Mouse (Mus musculus) liver, adult 2 months (tissue): ENCODE data around the gene Dusp8. TPM values are rescaled to one million over a fixed set of nuclear protein-coding genes. Genes with fewer than 3 reads are reported as not detected.

Experiments used
- DNase-seq: peaks from one replicate; pipeline ENCODE4 v3.0.0-alpha.2; 2011; ENCODE audit warnings: low read depth, low spot score; ENCODE audit errors: extremely low read depth
- H3K27ac ChIP-seq: fragments of 200-500 bp; replicated peaks from 2 replicates; pipeline ENCODE4 v1.5.1; 2012; ENCODE audit warnings: low read depth, mild to moderate bottlenecking, control low read depth, inconsistent platforms, low read length; ENCODE audit not compliant: insufficient read depth
- H3K27me3 ChIP-seq: fragments of 200-500 bp; 2 replicates; pipeline ENCODE4 v1.6.1; 2012; ENCODE audit warnings: mild to moderate bottlenecking, moderate library complexity, low read length, inconsistent platforms; ENCODE audit not compliant: control insufficient read depth, insufficient read depth
- H3K36me3 ChIP-seq: fragments of 200-500 bp; 2 replicates; pipeline ENCODE4 v1.6.1; 2012; ENCODE audit warnings: low read length, inconsistent platforms; ENCODE audit not compliant: control insufficient read depth, insufficient read depth
- H3K4me1 ChIP-seq: fragments of 200-500 bp; 2 replicates; pipeline ENCODE4 v1.6.1; 2011; ENCODE audit warnings: low read length; ENCODE audit not compliant: control insufficient read depth, insufficient read depth
- H3K4me3 ChIP-seq: fragments of 200-500 bp; 2 replicates; pipeline ENCODE4 v1.5.1; 2011; ENCODE audit warnings: low read depth, mild to moderate bottlenecking, control low read depth, low read length, moderate library complexity; ENCODE audit not compliant: insufficient read depth
- H3K79me2 ChIP-seq: fragments of 200-500 bp; 2 replicates; pipeline ENCODE4 v1.6.1; 2012; ENCODE audit warnings: inconsistent platforms, mild to moderate bottlenecking, low read length, moderate library complexity; ENCODE audit not compliant: control insufficient read depth, insufficient read depth
- H3K9ac ChIP-seq: fragments of 200-500 bp; 2 replicates; pipeline ENCODE4 v1.6.1; 2012; ENCODE audit warnings: low read depth, mild to moderate bottlenecking, control low read depth, inconsistent platforms, low read length
- CTCF ChIP-seq: fragments of 200-500 bp; IDR thresholded peaks from 2 replicates; pipeline ENCODE4 v1.5.1; 2011; ENCODE audit warnings: low read depth, low read length, control low read depth
- POLR2A ChIP-seq: fragments of 200-500 bp; IDR thresholded peaks from 2 replicates; pipeline ENCODE4 v1.6.1; 2011; ENCODE audit warnings: low read length, control low read depth; ENCODE audit not compliant: insufficient read depth; ENCODE audit errors: extremely low read depth
- WGBS: fragments of 180-500 bp; shearing (Covaris S2); methylation state at CpG from one replicate; pipeline ENCODE4 v1.1.7; 2018; 5-methylcytosine and 5-hydroxymethylcytosine counted together
- polyA plus RNA-seq: library from polyadenylated mRNA; depleted of rRNA; stranded (reverse); fragments of >200 nt; gene quantifications from 2 replicates; pipeline ENCODE4 v1.2.3, GENCODE M21; 2012
- total RNA-seq: library from RNA; depleted of rRNA; stranded (reverse); fragments of >200 nt; gene quantifications from 2 replicates; pipeline ENCODE4 v1.2.3, GENCODE M21; 2014

Dusp8 gene
- total and polyA plus RNA-seq, 2 experiments, result under 0.01 to 0.48 TPM

DNA sequence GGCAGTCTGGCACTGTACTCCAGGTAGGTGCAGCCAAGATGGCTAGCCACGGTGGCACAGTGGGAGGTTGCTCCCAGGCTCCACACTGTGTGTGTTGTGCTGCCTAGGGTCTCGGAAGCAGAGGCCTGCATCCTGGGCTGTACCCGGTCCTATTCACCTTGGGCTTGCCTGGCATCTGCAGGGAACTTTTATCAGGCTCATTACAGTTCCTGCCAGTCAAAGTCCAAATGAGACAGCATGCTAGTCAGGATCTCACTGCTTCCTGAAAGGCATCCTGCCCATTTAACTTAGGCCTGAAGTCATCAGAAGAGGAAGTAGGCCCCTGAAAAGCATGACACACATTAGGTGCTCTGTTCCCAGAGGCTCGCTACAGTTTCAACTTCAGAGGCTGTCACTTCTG lies 27.2 kb downstream of the Dusp8 start:
- no peaks in the 10 kb centered on the region for H3K27me3 ChIP-seq
- H3K9ac ChIP-seq, result no peak overlapping the region
- TF ChIP-seq CTCF (no peak), POLR2A (no peak)
- no peaks in the 10 kb centered on the region for H3K36me3 ChIP-seq
- H3K4me1 ChIP-seq, result no peaks in the 10 kb centered on the region
- DNase-seq, result no peak
- no peaks in the 10 kb centered on the region for H3K79me2 ChIP-seq
- no peak overlapping the region for H3K4me3 ChIP-seq
- no peak overlapping the region for H3K27ac ChIP-seq
- 61% methylated on average over 4 of the region's 4 CpGs for WGBS

DNA sequence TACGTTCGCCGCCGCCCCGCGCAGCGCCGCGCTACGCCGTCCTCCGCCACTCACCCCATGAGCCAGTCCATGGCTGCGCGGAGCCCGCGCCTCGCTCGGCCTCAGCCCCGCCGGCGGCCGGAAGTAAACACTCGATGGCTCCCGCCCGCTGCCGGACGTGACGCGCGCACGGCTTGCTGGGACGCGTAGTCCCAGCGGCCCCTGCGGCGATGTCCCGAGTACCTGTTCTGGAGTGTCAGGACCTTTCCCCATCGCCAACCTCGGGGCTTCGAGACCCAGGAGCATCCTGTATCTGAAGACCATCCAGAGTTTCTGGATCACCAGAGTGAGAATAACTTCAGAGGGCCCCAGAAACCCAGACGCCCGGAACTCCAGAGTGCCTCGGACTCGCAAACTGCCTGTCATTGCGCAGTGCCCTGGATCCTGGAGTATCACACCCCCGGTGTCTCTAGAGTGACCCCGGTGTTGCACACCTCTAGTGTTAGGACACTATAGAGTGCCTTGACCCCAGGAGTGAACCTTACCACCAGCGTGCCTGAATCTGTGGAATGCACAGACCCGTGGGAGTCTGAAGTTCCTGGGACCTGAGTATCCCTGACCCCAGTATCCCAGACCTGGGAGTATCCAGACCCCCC lies 34.6 kb downstream of the Dusp8 start, which contains the start of gene Mob2:
Gene Mob2, minus strand, starts transcription at position 135 of the 635 bp plus-strand sequence.
- H3K27ac ChIP-seq, result peak within 1 kb of the TSS; percentile 57
- TF ChIP-seq POLR2A (peak; percentile 88), CTCF (no peak)
- H3K4me1 ChIP-seq, result peaks cover 23% of the 10 kb centered on the region
- DNase-seq, result peak; percentile 66
- no peaks in the 10 kb centered on the region for H3K27me3 ChIP-seq
- no peaks in the 10 kb centered on the region for H3K36me3 ChIP-seq
- H3K9ac ChIP-seq, result peak within 1 kb of the TSS; percentile 98
- peak within 1 kb of the TSS; percentile 86 for H3K4me3 ChIP-seq
- H3K79me2 ChIP-seq, result peaks cover 35% of the 10 kb centered on the region
- WGBS, result under 1% methylated on average over 49 of the region's 49 CpGs

DNA sequence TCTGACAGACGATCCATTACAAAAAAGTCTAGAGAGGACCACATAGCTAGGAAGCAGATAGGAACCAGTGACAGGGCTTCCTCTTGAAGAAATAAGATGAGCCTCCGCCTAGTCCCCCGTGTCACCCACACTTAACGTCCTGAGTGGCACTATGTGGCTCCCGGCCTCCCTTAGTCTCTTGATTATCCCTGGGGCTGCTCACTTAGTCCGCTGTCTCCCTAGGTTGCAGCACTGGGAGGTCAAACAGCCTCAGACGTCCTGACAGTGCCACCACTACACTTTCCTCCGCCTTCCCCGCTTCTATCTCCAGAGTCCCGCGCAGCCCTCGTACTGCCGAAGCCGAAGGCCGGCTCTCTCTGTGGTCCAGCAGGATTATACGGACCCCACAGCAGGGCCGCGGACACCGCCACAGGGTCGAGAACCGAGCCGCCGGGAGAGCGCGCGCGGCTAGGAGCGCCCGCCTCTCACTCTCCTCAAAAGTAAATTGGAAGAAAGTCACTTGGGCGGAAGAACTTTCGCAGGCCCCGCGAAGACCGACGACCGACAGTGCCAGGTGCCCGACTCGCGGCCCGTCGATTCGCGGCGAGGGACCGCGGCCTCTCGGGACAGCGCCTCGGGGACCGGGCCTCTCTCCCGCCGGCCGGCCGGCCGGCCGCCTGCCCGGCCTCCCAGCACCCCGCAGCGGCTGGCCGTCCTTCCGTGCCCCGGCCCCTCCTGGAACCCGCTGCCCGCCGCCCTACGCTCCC lies 35.3 kb downstream of the Dusp8 start:
- Histone ChIP-seq H3K4me1 (peaks cover 23% of the 10 kb centered on the region), H3K79me2 (peaks cover 41% of the 10 kb centered on the region), H3K27ac (peak overlapping the region; percentile 57), H3K4me3 (peak overlapping the region; percentile 86), H3K36me3 (no peaks in the 10 kb centered on the region), H3K9ac (peak overlapping the region; percentile 98), H3K27me3 (no peaks in the 10 kb centered on the region)
- TF ChIP-seq CTCF, result no peak
- TF ChIP-seq POLR2A, result no peak
- DNase-seq, result no peak
- WGBS, result under 1% methylated on average over 65 of the region's 66 CpGs

DNA sequence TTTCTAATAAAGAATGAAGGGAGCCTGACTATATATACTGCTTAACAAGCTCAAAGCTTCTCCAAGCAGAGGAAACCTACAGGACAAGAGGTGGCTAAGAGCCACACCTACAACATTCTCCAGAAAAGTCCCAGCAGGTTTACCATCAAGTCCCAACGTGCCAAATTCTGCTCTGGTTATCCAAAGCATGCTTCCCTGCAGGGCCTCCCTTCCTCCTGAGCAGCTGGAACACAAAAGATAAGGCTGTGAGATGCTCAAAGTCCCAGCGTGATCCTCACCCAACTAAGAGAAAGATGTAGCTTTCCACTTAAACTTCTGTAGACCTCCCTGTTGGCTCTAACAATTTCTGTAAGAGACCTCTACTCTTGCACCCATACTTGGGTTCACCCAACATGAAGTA lies 36.6 kb downstream of the Dusp8 start:
- no peak for DNase-seq
- no peak for TF ChIP-seq POLR2A
- TF ChIP-seq CTCF, result no peak
- Histone ChIP-seq H3K9ac (no peak overlapping the region), H3K4me1 (peaks cover 23% of the 10 kb centered on the region), H3K27me3 (no peaks in the 10 kb centered on the region), H3K79me2 (peaks cover 44% of the 10 kb centered on the region), H3K36me3 (no peaks in the 10 kb centered on the region), H3K27ac (no peak overlapping the region), H3K4me3 (no peak overlapping the region)
- WGBS, result 74% methylated on average over 2 of the region's 2 CpGs

DNA sequence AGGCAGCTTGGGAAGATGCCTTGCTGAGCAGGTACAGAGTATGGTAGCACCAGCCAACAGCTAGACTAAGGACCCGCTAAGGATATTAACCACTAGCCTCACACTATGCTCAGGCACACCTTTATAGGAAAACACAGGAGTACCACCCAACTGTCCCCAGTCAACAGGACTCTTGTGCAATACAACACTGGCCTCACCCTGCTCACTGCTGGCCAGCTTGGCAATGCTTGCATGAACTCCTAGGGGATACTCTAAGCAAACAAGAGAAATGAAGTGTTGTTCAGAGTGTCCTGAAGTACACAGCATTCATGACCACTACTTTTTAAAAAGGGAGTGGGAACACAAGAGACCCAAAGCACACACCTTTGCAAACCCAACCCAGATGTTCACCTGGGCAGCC lies 38.5 kb downstream of the Dusp8 start:
- Histone ChIP-seq H3K79me2 (peaks cover 50% of the 10 kb centered on the region), H3K4me3 (no peak overlapping the region), H3K9ac (no peak overlapping the region), H3K27ac (no peak overlapping the region), H3K27me3 (no peaks in the 10 kb centered on the region), H3K4me1 (peaks cover 23% of the 10 kb centered on the region), H3K36me3 (no peaks in the 10 kb centered on the region)
- DNase-seq, result peak; percentile 78
- TF ChIP-seq POLR2A (no peak), CTCF (no peak)
- WGBS, result 10% methylated on average over 1 of the region's 1 CpGs

DNA sequence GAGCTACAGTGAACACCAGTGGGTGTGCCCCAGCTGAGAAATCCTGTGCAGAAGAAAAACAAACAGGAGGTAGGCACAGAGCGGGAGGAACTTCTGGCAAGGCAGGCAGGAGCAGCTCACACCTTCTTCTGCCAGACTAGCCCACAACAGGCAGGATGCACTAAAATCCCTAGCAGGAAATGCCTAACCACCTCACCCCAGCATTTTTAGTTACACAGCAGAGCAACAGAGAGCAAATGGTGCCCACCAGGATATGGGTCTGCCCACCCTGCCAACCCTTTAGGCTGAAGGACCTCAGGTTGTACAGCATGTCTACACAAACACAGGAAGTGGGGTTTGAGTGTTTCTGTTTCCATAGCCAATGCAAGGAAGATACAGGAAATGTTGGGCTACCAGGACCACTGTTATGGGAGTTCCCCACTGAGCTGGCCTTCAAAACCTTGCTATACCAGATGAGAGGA lies 39.0 kb downstream of the Dusp8 start:
- DNase-seq, result no peak
- Histone ChIP-seq H3K27me3 (no peaks in the 10 kb centered on the region), H3K36me3 (no peaks in the 10 kb centered on the region), H3K79me2 (peaks cover 52% of the 10 kb centered on the region), H3K27ac (no peak overlapping the region), H3K9ac (no peak overlapping the region), H3K4me1 (peaks cover 23% of the 10 kb centered on the region), H3K4me3 (no peak overlapping the region)
- 13% methylated on average over 1 of the region's 1 CpGs for WGBS
- TF ChIP-seq POLR2A, result no peak
- no peak for TF ChIP-seq CTCF
